Mouse (Mus musculus) ES-E14 (cell line): Measurements from ENCODE around the gene Tnnt2. TPM values are rescaled to one million over a fixed set of nuclear protein-coding genes. Genes with fewer than 3 reads are reported as not detected.

Source experiments
- DNase-seq: peaks from one replicate; pipeline ENCODE4 v3.0.0-alpha.2; 2013; ENCODE audit warnings: low read depth, low spot score
- H3K27ac ChIP-seq: 2 replicates; pipeline ENCODE4 v1.5.1; 2012; ENCODE audit warnings: low read depth, mild to moderate bottlenecking, low read length, moderate library complexity, mixed read lengths; ENCODE audit not compliant: poor library complexity, insufficient read depth, severe bottlenecking
- H3K36me3 ChIP-seq: 2 replicates; pipeline ENCODE4 v1.6.1; 2012; ENCODE audit warnings: mild to moderate bottlenecking, low read length, moderate library complexity, mixed read lengths; ENCODE audit not compliant: control insufficient read depth, poor library complexity, insufficient read depth, severe bottlenecking
- H3K4me1 ChIP-seq, 2 experiments: fragments of 150-350 bp in 1 of 2; sonication (generic) in 1 of 2; 2 replicates each; pipeline ENCODE4 v1.6.1; 2012; ENCODE audit warnings: low read length in 2 of 2, mild to moderate bottlenecking in 1 of 2, mixed read lengths in 1 of 2; ENCODE audit not compliant: control insufficient read depth in 2 of 2, insufficient read depth in 2 of 2, poor library complexity in 1 of 2
- H3K4me3 ChIP-seq, 2 experiments: fragments of 150-350 bp in 1 of 2; sonication (generic) in 1 of 2; 2 replicates each; pipeline ENCODE4 v1.5.1; 2012; ENCODE audit warnings: low read length in 2 of 2, low read depth in 1 of 2, mild to moderate bottlenecking in 1 of 2, mixed read lengths in 1 of 2; ENCODE audit not compliant: insufficient read depth in 1 of 2, poor library complexity in 1 of 2, severe bottlenecking in 1 of 2
- H3K9ac ChIP-seq: 2 replicates; pipeline ENCODE4 v1.6.1; 2012; ENCODE audit warnings: low read depth, mild to moderate bottlenecking, low read length, mixed read lengths; ENCODE audit not compliant: poor library complexity, insufficient read depth, severe bottlenecking
- H3K9me3 ChIP-seq: fragments of 150-350 bp; sonication (generic); 2 replicates; pipeline ENCODE4 v1.6.1; 2012; ENCODE audit warnings: low read depth, mild to moderate bottlenecking, low read length; ENCODE audit not compliant: control insufficient read depth, insufficient read depth
- CHD2 ChIP-seq: IDR thresholded peaks from 2 replicates; pipeline ENCODE4 v1.6.1; 2014; ENCODE audit warnings: mild to moderate bottlenecking, low read depth, low read length, inconsistent platforms
- HCFC1 ChIP-seq: IDR thresholded peaks from 2 replicates; pipeline ENCODE4 v1.6.1; 2012; ENCODE audit warnings: low read length, inconsistent platforms, borderline replicate concordance; ENCODE audit not compliant: insufficient read depth
- MAFK ChIP-seq: IDR thresholded peaks from 2 replicates; pipeline ENCODE4 v1.6.1; 2014; ENCODE audit warnings: mild to moderate bottlenecking, low read depth, low read length, inconsistent platforms; ENCODE audit not compliant: insufficient read depth
- ZC3H11A ChIP-seq: IDR thresholded peaks from 2 replicates; pipeline ENCODE4 v1.6.1; 2012; ENCODE audit warnings: low read depth, mild to moderate bottlenecking, inconsistent platforms, low read length, borderline replicate concordance
- ZNF384 ChIP-seq: IDR thresholded peaks from 2 replicates; pipeline ENCODE4 v1.6.1; 2012; ENCODE audit warnings: low read depth, low read length, inconsistent platforms
- in situ Hi-C, 2 experiments: fragments of 600-800 bp; cut with MboI; formaldehyde crosslinking; loops; one replicate each; pipeline ENCODE4 v1.15.1; 2025; ENCODE audit warnings: low sequenced_read_pairs in 2 of 2, inconsistent platforms in 1 of 2; ENCODE audit not compliant: unreplicated experiment in 2 of 2
- total RNA-seq: library from RNA; depleted of rRNA; stranded (reverse); fragments of 300-350 nt; gene quantifications from 2 replicates; pipeline ENCODE4 v1.2.3, GENCODE M21; 2012

The Tnnt2 gene
- total RNA-seq, 1 experiment, result 2.5 TPM

GRCm38 (mm10) chr1:135834983-135835382 is 1.2 kb upstream of the Tnnt2 start:
- in situ Hi-C loops, result no loop called here
- Histone ChIP-seq H3K36me3 (peaks cover 3% of the 10 kb centered on the region; the same call in 1 of the 2 replicates), H3K4me3 (peak overlapping the region; percentile 16 to 25; a peak in 3 of 4 replicates), H3K9me3 (no peaks in the 10 kb centered on the region), H3K4me1 (peaks cover 0 to 2% of the 10 kb centered on the region in 2 experiments; a peak in 1 of 4 replicates), H3K27ac (no peak overlapping the region), H3K9ac (peak overlapping the region; percentile 47; the same call in 1 of the 2 replicates)
- no peak for TF ChIP-seq CHD2
- no peak for TF ChIP-seq MAFK
- no peak for TF ChIP-seq HCFC1
- no peak for TF ChIP-seq ZNF384
- TF ChIP-seq ZC3H11A, result no peak
- no peak for DNase-seq

GRCm38 (mm10) chr1:135838626-135839025 is 2.5 kb downstream of the Tnnt2 start:
- Histone ChIP-seq H3K9ac (no peak overlapping the region), H3K27ac (no peak overlapping the region), H3K36me3 (no peaks in the 10 kb centered on the region), H3K4me1 (peaks cover 0 to 2% of the 10 kb centered on the region in 2 experiments; a peak in 1 of 4 replicates), H3K4me3 (no peak overlapping the region), H3K9me3 (no peaks in the 10 kb centered on the region)
- in situ Hi-C loops, result no loop called here
- TF ChIP-seq ZNF384 (no peak), ZC3H11A (no peak), MAFK (no peak), CHD2 (no peak), HCFC1 (no peak)
- no peak for DNase-seq

DNA sequence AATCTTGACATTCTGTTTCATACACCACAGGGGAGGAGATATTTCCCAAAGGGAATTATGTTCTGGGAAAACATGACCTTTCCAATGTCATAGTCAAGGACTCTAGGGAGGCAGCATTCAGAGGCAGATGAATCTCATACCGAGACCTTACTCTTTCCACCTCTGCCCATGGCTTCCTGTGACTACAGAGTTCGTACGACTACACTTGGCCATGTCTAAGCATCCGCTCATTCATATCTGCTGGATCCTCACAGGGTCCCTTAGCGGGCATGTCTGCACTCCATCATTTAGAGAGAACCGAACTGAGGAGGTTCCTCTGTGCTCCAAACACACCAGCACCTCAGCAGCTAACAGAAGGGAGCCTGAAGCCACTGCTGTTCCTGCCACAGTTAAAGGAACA is 2.9 kb downstream of the Tnnt2 start:
- TF ChIP-seq HCFC1 (no peak), CHD2 (no peak), ZNF384 (no peak), MAFK (no peak), ZC3H11A (no peak)
- H3K4me1 ChIP-seq, result peaks cover 0 to 2% of the 10 kb centered on the region in 2 experiments; a peak in 1 of 4 replicates
- no peaks in the 10 kb centered on the region for H3K9me3 ChIP-seq
- H3K27ac ChIP-seq, result no peak overlapping the region
- H3K36me3 ChIP-seq, result no peaks in the 10 kb centered on the region
- in situ Hi-C loops, result no loop called here
- H3K9ac ChIP-seq, result no peak overlapping the region
- no peak overlapping the region for H3K4me3 ChIP-seq
- no peak for DNase-seq

GRCm38 (mm10) chr1:135840675-135841395 is 4.7 kb downstream of the Tnnt2 start:
- Histone ChIP-seq H3K9me3 (no peaks in the 10 kb centered on the region), H3K27ac (no peak overlapping the region), H3K9ac (no peak overlapping the region), H3K36me3 (no peaks in the 10 kb centered on the region), H3K4me3 (no peak overlapping the region), H3K4me1 (peaks cover 0 to 2% of the 10 kb centered on the region in 2 experiments; a peak in 1 of 4 replicates)
- in situ Hi-C loops, result no loop called here
- no peak for DNase-seq
- no peak for TF ChIP-seq ZC3H11A
- no peak for TF ChIP-seq MAFK
- TF ChIP-seq CHD2, result no peak
- TF ChIP-seq HCFC1, result no peak
- TF ChIP-seq ZNF384, result no peak
